Mouse (Mus musculus): ENCODE results near the gene Atp1b1.

The Atp1b1 gene

GRCm38 (mm10) chr1:164458245-164458613, at the start of gene Atp1b1:
Gene Atp1b1, minus strand, starts transcription at chr1:164458355.
- peak; percentile 78 for DNase-seq (ENCODE audit: low spot score)

DNA sequence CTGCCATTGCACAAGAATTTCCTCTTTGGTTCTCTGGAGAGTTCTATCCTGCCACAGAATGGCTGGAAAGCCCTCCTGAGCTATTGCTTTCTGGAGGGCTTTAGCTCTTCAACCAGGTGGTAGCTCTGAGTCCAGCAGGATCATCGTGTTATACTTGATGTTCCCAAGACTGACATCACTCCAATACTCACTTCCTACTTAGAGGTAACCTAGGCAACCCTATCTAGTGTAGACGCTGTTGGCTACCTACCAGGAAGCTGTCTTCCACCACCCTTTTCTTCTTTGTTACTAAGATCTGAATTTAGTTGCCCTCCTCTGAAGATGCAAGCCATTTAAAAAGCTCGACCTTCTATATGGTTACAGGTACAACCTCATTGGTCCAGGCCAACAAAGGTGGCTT, 46.9 kb upstream of the Atp1b1 start:
- DNase-seq (ENCODE audit: low spot score) = no peak

DNA sequence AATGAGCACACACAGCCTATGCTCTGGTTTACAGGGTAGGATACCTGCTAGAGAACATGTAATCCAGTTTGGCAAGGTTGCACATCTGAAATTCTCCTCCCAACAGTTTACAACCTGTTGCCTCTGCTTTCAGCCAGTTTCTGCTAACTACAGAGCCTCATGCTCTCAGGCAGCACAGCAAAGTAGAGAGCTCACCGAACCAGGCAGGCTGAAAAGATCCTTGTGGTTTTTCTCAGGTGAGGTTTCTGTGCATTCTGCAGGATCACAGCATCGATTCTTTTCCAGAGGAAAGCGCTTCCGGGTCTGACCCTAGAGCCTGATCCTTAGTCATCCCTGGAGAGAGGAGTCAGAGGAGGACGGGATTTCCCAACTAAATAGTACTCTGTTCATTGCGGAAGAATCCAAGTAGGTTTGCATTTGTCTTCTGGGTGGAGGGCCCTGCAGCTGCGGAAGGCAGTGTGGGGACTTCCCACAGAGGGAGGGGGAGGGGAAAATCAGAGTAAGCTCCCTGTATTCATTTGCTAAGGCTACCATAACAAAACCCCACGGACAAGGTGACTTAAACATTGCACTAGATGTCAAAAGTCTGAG, 45.1 kb upstream of the Atp1b1 start:
- no peak for DNase-seq (ENCODE audit: low spot score)

DNA sequence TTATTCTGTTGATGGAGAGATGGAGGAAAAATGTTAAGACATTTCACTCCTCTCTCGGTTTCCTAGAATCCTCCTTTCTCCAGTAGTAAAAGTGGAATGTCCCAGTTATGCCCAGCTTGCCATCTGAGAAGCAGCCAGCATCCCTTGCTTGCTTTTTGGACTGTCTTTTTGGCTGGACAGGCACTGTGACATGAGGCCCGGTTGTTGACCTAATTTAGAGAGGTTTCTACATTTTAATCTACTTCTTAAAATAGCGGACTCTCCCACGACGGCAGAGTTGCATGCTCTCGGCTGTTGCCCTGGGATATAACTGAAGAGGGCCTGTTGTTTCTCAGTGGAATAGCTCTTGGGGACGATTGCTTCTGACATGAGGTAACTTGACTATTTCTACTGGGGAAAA, 44.1 kb upstream of the Atp1b1 start:
- DNase-seq (ENCODE audit: low spot score) = no peak

- DNase-seq (ENCODE audit: low spot score) = no peak
Observed at GRCm38 (mm10) chr1:164494741-164495512, 36.8 kb upstream of the Atp1b1 start.

DNA sequence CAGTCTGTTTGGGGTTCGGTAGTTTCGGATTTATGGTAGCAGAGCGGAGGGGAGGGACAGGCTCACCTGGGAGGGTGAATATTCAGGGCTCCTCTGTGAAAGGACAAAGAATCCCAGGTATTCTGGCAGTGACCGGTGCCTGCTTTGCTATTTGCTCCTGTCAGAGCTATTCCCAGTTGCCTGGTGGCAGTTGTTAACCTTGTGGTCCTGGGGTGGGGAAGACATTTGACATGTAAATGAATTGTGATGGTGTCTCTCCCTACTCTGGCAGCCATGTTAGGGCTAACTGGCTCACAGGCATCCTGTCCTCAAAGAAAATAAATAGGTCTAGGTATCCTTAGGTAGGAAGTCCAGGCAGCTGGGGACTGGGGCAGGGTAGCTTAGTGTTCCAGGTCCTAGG, 36.1 kb upstream of the Atp1b1 start:
- DNase-seq (ENCODE audit: low spot score) = no peak

GRCm38 (mm10) chr1:164493042-164493705, 35.0 kb upstream of the Atp1b1 start:
- no peak for DNase-seq (ENCODE audit: low spot score)

DNA sequence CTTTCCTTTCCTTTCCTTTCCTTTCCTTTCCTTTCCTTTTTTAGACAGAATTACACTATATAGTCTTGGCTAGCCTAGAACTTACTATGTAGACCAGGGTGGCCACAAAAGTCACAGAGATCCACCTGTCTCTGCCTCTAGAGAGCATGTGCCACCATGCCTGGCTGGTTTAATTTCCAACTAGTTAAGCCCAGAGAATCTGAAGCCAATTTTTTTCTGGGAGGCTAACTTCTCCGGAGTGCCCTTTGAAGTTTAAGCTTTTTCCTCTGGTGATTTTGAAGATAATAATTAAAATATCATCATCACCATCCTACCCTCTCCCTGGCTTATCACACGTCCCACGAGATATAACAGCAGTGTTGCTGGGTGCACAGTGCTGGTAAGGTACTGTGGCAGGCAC, 34.3 kb upstream of the Atp1b1 start:
- no peak for DNase-seq (ENCODE audit: low spot score)

GRCm38 (mm10) chr1:164489961-164490594, 31.9 kb upstream of the Atp1b1 start:
- DNase-seq (ENCODE audit: low spot score) = no peak

DNA sequence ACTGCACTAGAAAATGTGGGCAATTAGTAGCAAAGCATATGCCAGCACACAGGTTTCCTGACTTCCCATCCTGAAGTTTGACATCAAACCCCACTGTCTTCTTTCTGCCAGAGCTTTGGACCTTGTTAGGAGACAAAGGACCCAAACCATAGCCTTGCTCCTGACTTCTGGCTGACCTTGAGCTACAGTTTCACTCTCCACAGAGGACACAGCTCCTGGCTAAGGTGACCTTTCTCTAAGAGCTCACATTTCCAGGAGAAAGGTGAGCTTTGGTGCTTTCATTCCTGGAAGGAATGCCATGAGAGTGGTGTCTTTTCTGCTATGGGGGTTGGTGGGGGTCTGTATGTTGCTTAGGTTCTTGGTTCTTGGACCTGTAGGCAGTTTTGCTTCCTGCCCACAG, 25.6 kb upstream of the Atp1b1 start:
- no peak for DNase-seq (ENCODE audit: low spot score)

- no peak for DNase-seq (ENCODE audit: low spot score)
Observed at GRCm38 (mm10) chr1:164482833-164483232, 24.7 kb upstream of the Atp1b1 start.

- no peak for DNase-seq (ENCODE audit: low spot score)
Observed at GRCm38 (mm10) chr1:164481645-164482354, 23.6 kb upstream of the Atp1b1 start.

GRCm38 (mm10) chr1:164480755-164481644, 22.8 kb upstream of the Atp1b1 start:
- no peak for DNase-seq (ENCODE audit: low spot score)

DNA sequence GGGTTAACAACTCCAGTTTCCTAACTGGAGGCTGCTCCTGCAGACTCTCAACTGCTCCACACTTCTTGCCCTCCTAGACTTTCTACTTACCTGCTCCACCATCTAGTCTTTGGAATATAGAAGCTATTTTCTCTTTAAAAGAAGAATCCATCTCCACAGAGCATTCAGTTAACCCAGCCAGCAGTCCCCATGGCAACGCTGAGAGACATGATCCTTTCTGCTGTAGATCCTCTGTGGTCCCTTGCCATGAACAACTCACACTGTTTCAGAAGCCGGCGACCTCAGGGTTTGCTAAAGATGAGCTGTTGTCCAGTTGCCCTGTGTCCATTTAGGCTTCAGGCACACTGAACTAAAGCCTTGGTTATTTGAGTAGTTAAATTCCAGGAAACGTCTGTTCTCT, 17.7 kb upstream of the Atp1b1 start:
- DNase-seq (ENCODE audit: low spot score) = no peak

GRCm38 (mm10) chr1:164474778-164475511, 16.8 kb upstream of the Atp1b1 start:
- no peak for DNase-seq (ENCODE audit: low spot score)

DNA sequence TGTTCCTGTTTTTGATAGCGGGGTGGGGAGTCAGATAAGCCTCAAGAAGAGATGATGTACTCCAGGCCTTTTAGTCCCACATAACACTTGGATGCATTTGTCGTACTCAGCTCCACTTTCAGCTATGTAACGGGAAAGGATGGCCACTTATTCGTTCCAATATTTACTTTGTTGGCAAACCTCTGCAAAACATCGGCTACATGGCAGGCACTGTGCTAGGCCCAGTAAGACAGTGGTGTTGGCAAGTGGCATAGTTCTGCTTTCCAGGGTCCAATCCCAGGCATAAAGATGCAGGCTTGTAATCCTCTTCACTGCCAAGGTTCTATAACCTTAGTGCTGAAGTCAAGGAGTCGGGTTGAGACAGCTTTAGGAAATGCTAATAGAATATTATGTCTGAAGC, 16.2 kb upstream of the Atp1b1 start:
- DNase-seq (ENCODE audit: low spot score) = no peak

- DNase-seq (ENCODE audit: low spot score) = no peak
Observed at GRCm38 (mm10) chr1:164473398-164473797, 15.2 kb upstream of the Atp1b1 start.

- no peak for DNase-seq (ENCODE audit: low spot score)
Observed at GRCm38 (mm10) chr1:164471632-164472031, 13.5 kb upstream of the Atp1b1 start.

GRCm38 (mm10) chr1:164470985-164471384, 12.8 kb upstream of the Atp1b1 start:
- DNase-seq (ENCODE audit: low spot score) = no peak

GRCm38 (mm10) chr1:164468329-164468728, 10.2 kb upstream of the Atp1b1 start:
- no peak for DNase-seq (ENCODE audit: low spot score)

GRCm38 (mm10) chr1:164467406-164467805, 9.3 kb upstream of the Atp1b1 start:
- DNase-seq (ENCODE audit: low spot score) = no peak
